Mouse (Mus musculus) bone marrow macrophage, adult 2 months (primary cell): ENCODE results near the gene Kcnk12.

Experiments
- CTCF ChIP-seq: IDR thresholded peaks from 2 replicates; pipeline ENCODE4 v1.5.1; 2012; ENCODE audit warnings: low read depth, mild to moderate bottlenecking, low read length, moderate library complexity
- POLR2A ChIP-seq: IDR thresholded peaks from 2 replicates; pipeline ENCODE4 v1.6.1; 2012; ENCODE audit warnings: mild to moderate bottlenecking, low read depth, low read length, borderline replicate concordance

- TF ChIP-seq POLR2A: no peak
- no peak for TF ChIP-seq CTCF
These were observed 688 bp upstream of the Kcnk12 start for GRCm38 (mm10) chr17:87798423-87798941.
